Mouse (Mus musculus): ENCODE results near the gene Ttll12.
A peak's percentile ranks its signal among the peaks of the same experiment; 100 is the strongest.

The Ttll12 gene

GRCm38 (mm10) chr15:83594513-83595363 lies at the start of gene Ttll12:
Gene Ttll12 (minus strand): TSS chr15:83595157.
- peak; percentile 93 for DNase-seq (ENCODE audit: low read depth)

GRCm38 (mm10) chr15:83642518-83642917 lies 47.6 kb upstream of the Ttll12 start:
- DNase-seq (ENCODE audit: low read depth) = no peak

GRCm38 (mm10) chr15:83640208-83640607 lies 45.3 kb upstream of the Ttll12 start:
- no peak for DNase-seq (ENCODE audit: low read depth)

GRCm38 (mm10) chr15:83639160-83639559 lies 44.2 kb upstream of the Ttll12 start:
- DNase-seq (ENCODE audit: low read depth) = no peak

- no peak for DNase-seq (ENCODE audit: low read depth)
Observed at GRCm38 (mm10) chr15:83638196-83638899, 43.4 kb upstream of the Ttll12 start.

- DNase-seq (ENCODE audit: low read depth) = no peak
Observed at GRCm38 (mm10) chr15:83636759-83637158, 41.8 kb upstream of the Ttll12 start.

GRCm38 (mm10) chr15:83635251-83635650 lies 40.3 kb upstream of the Ttll12 start:
- DNase-seq (ENCODE audit: low read depth) = no peak

GRCm38 (mm10) chr15:83634076-83634475 lies 39.1 kb upstream of the Ttll12 start:
- DNase-seq (ENCODE audit: low read depth) = no peak

GRCm38 (mm10) chr15:83631071-83631470 lies 36.1 kb upstream of the Ttll12 start:
- no peak for DNase-seq (ENCODE audit: low read depth)

GRCm38 (mm10) chr15:83629716-83630115 lies 34.8 kb upstream of the Ttll12 start:
- DNase-seq (ENCODE audit: low read depth) = no peak

- DNase-seq (ENCODE audit: low read depth) = no peak
Observed at GRCm38 (mm10) chr15:83626142-83626645, 31.2 kb upstream of the Ttll12 start.

GRCm38 (mm10) chr15:83615245-83615644 lies 20.3 kb upstream of the Ttll12 start:
- DNase-seq (ENCODE audit: low read depth) = no peak

GRCm38 (mm10) chr15:83607115-83607802 lies 12.3 kb upstream of the Ttll12 start:
- DNase-seq (ENCODE audit: low read depth) = no peak

GRCm38 (mm10) chr15:83606700-83607099 lies 11.7 kb upstream of the Ttll12 start:
- DNase-seq (ENCODE audit: low read depth) = no peak

GRCm38 (mm10) chr15:83606216-83606615 lies 11.3 kb upstream of the Ttll12 start:
- DNase-seq (ENCODE audit: low read depth) = no peak

GRCm38 (mm10) chr15:83603426-83603825 lies 8.5 kb upstream of the Ttll12 start:
- no peak for DNase-seq (ENCODE audit: low read depth)

GRCm38 (mm10) chr15:83603046-83603396 lies 8.1 kb upstream of the Ttll12 start:
- DNase-seq (ENCODE audit: low read depth) = no peak

GRCm38 (mm10) chr15:83602372-83603045 lies 7.6 kb upstream of the Ttll12 start:
- DNase-seq (ENCODE audit: low read depth) = no peak

GRCm38 (mm10) chr15:83601185-83601584 lies 6.2 kb upstream of the Ttll12 start:
- DNase-seq (ENCODE audit: low read depth) = no peak

GRCm38 (mm10) chr15:83596833-83597232 lies 1.9 kb upstream of the Ttll12 start:
- DNase-seq (ENCODE audit: low read depth) = no peak

- no peak for DNase-seq (ENCODE audit: low read depth)
Observed at GRCm38 (mm10) chr15:83595364-83595711, 381 bp upstream of the Ttll12 start.

Measured in fibroblast of lung, adult 2 months (primary cell).